Mouse (Mus musculus): Measurements from ENCODE around the gene Lhx8. TPM values are rescaled to one million over a fixed set of nuclear protein-coding genes. Genes with fewer than 3 reads are reported as not detected.

Lhx8 gene
- total and polyA plus RNA-seq, 2 experiments from 2014 or later, result 0.49 to 1.0 TPM

DNA sequence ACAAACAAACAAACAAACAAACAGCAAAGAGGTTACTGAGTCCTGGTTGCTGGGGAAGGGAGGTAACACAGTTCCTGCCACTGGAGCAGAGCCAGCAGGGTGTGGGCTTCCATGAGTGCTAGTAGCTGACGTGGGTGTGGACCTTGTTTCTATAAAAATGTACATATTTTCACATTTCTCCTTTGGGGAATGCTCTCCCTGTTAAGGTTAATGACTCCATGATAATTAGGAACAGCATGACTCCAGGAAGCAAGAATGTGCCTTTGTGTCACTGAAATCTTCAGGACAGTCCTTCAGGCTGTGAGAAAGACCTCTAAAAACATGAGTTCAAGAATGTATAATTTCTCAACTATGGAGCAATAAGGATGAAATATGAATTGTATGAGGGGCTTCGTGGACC lies 28.8 kb upstream of the Lhx8 start:
- Histone ChIP-seq H3K4me2 (ENCODE audit: low read depth, low read length, poor library complexity, severe bottlenecking) (no peak overlapping the region), H3K27me3 (ENCODE audit: insufficient read depth, low read length) (no peaks in the 10 kb centered on the region), H3K4me3 (ENCODE audit: low read depth, low read length) (no peak overlapping the region), H3K9me3 (ENCODE audit: low read length) (no peaks in the 10 kb centered on the region), H3K36me3 (ENCODE audit: insufficient read depth, low read length) (no peaks in the 10 kb centered on the region), H3K27ac (ENCODE audit: low read depth, low read length) (no peak overlapping the region), H3K9ac (replicated peaks; ENCODE audit: low read length, poor library complexity, severe bottlenecking) (no peak overlapping the region), H3K4me1 (ENCODE audit: insufficient read depth, low read length) (no peaks in the 10 kb centered on the region)
- WGBS, result 75% methylated on average over 2 of the region's 2 CpGs
- no peak for TF ChIP-seq CTCF (IDR thresholded peaks at IDR 0.05)
- DNase-seq (ENCODE audit: low spot score), result no peak
- ATAC-seq (ENCODE audit: low FRiP score), result no peak

GRCm38 (mm10) chr3:154340294-154340914 lies 9.9 kb upstream of the Lhx8 start:
- DNase-seq (ENCODE audit: low spot score), result no peak
- no peak for TF ChIP-seq CTCF (IDR thresholded peaks at IDR 0.05)
- Histone ChIP-seq H3K27ac (ENCODE audit: low read depth, low read length) (no peak overlapping the region), H3K27me3 (ENCODE audit: insufficient read depth, low read length) (peaks cover 12% of the 10 kb centered on the region), H3K4me1 (ENCODE audit: insufficient read depth, low read length) (no peaks in the 10 kb centered on the region), H3K4me2 (ENCODE audit: low read depth, low read length, poor library complexity, severe bottlenecking) (no peak overlapping the region), H3K9ac (replicated peaks; ENCODE audit: low read length, poor library complexity, severe bottlenecking) (no peak overlapping the region), H3K4me3 (ENCODE audit: low read depth, low read length) (no peak overlapping the region), H3K9me3 (ENCODE audit: low read length) (no peaks in the 10 kb centered on the region), H3K36me3 (ENCODE audit: insufficient read depth, low read length) (no peaks in the 10 kb centered on the region)
- 67% methylated on average over 13 of the region's 13 CpGs for WGBS
- ATAC-seq (ENCODE audit: low FRiP score), result no peak

- DNase-seq (ENCODE audit: low spot score), result no peak
- no peak for TF ChIP-seq CTCF (IDR thresholded peaks at IDR 0.05)
- H3K9me3 ChIP-seq (ENCODE audit: low read length), result no peaks in the 10 kb centered on the region
- H3K36me3 ChIP-seq (ENCODE audit: insufficient read depth, low read length), result no peaks in the 10 kb centered on the region
- no peak overlapping the region for H3K4me3 ChIP-seq (ENCODE audit: low read depth, low read length)
- peak overlapping the region; percentile 6; the same call in 1 of the 2 replicates for H3K4me2 ChIP-seq (ENCODE audit: low read depth, low read length, poor library complexity, severe bottlenecking)
- WGBS, result 52% methylated on average over 17 of the region's 17 CpGs
- H3K4me1 ChIP-seq (ENCODE audit: insufficient read depth, low read length), result no peaks in the 10 kb centered on the region
- no peak overlapping the region for H3K9ac ChIP-seq (replicated peaks; ENCODE audit: low read length, poor library complexity, severe bottlenecking)
- H3K27ac ChIP-seq (ENCODE audit: low read depth, low read length), result no peak overlapping the region
- no peak for ATAC-seq (ENCODE audit: low FRiP score)
- peaks cover 18% of the 10 kb centered on the region for H3K27me3 ChIP-seq (ENCODE audit: insufficient read depth, low read length)
These were observed 9.3 kb upstream of the Lhx8 start for GRCm38 (mm10) chr3:154339649-154340260.

DNA sequence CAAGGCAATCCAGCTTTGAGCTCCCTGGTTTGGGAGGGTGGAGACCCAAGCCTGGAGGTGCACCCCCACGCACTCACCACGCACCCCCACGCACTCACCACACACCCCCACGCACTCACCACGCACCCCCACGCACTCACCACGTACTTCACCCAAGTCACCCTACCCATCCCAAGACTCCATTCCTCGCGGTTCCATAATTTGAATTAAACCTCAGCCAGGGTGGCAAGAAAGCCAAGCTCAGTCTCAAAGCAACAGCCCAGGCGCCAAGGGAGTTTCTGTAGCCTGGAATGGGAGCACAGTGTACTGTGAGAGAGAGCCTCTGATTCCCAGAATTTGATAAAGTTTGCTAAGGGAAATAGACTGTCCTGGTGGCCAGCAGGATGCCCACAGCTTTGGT lies 4.3 kb upstream of the Lhx8 start:
- Histone ChIP-seq H3K27ac (ENCODE audit: low read depth, low read length) (no peak overlapping the region), H3K27me3 (ENCODE audit: insufficient read depth, low read length) (peaks cover 55% of the 10 kb centered on the region), H3K36me3 (ENCODE audit: insufficient read depth, low read length) (no peaks in the 10 kb centered on the region), H3K4me2 (ENCODE audit: low read depth, low read length, poor library complexity, severe bottlenecking) (no peak overlapping the region), H3K4me3 (ENCODE audit: low read depth, low read length) (no peak overlapping the region), H3K9me3 (ENCODE audit: low read length) (no peaks in the 10 kb centered on the region), H3K4me1 (ENCODE audit: insufficient read depth, low read length) (no peaks in the 10 kb centered on the region), H3K9ac (replicated peaks; ENCODE audit: low read length, poor library complexity, severe bottlenecking) (no peak overlapping the region)
- 2% methylated on average over 10 of the region's 10 CpGs for WGBS
- DNase-seq (ENCODE audit: low spot score) (no peak), ATAC-seq (ENCODE audit: low FRiP score) (no peak)
- no peak for TF ChIP-seq CTCF (IDR thresholded peaks at IDR 0.05)

DNA sequence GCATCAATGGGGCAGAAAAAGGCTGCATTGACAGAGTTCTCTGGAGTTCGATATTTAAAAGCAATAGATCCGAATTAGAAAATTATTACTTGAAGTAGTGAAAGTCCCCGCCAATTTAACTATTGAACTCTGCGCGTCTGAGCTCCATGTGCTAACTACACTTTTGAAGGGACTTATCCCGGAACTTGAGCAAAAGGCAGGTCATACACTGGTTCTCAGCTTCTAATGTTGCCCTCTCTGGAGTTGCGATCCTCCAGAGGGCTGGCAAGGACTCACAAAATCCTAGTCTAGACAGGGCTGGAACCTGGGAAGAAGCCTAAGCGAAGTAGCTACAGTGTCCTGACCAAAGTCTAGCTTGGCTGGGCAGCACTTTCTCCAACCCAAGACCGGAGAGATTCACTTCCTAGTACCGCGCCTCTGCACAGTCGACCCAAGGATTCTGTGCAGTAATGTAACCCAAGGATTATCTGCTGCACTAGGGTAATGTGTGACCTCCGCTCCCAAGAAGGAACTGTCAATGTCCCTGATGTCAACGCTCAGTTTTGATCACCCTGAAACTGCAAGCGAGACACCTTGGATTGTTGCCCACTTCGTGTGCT lies 3.0 kb upstream of the Lhx8 start:
- 0 out of 2 replicates have a peak, but pooled peaks cover 3% of the 10 kb centered on the region for H3K4me1 ChIP-seq (ENCODE audit: insufficient read depth, low read length)
- no peaks in the 10 kb centered on the region for H3K9me3 ChIP-seq (ENCODE audit: low read length)
- ATAC-seq (ENCODE audit: low FRiP score), result no peak
- WGBS, result 1% methylated on average over 16 of the region's 16 CpGs
- no peak for TF ChIP-seq CTCF (IDR thresholded peaks at IDR 0.05)
- no peak for DNase-seq (ENCODE audit: low spot score)
- no peak overlapping the region for H3K4me3 ChIP-seq (ENCODE audit: low read depth, low read length)
- no peaks in the 10 kb centered on the region for H3K36me3 ChIP-seq (ENCODE audit: insufficient read depth, low read length)
- H3K9ac ChIP-seq (replicated peaks; ENCODE audit: low read length, poor library complexity, severe bottlenecking), result no peak overlapping the region
- H3K27me3 ChIP-seq (ENCODE audit: insufficient read depth, low read length), result peaks cover 56% of the 10 kb centered on the region
- H3K4me2 ChIP-seq (ENCODE audit: low read depth, low read length, poor library complexity, severe bottlenecking), result no peak overlapping the region
- no peak overlapping the region for H3K27ac ChIP-seq (ENCODE audit: low read depth, low read length)

- no peak for TF ChIP-seq CTCF (IDR thresholded peaks at IDR 0.05)
- H3K9ac ChIP-seq (replicated peaks; ENCODE audit: low read length, poor library complexity, severe bottlenecking), result no peak overlapping the region
- H3K4me1 ChIP-seq (ENCODE audit: insufficient read depth, low read length), result 0 out of 2 replicates have a peak, but pooled peaks cover 7% of the 10 kb centered on the region
These were observed 2.5 kb upstream of the Lhx8 start for GRCm38 (mm10) chr3:154332941-154333340.

More at GRCm38 (mm10) chr3:154332941-154333340, 2.5 kb upstream of the Lhx8 start:
- H3K4me2 ChIP-seq (ENCODE audit: low read depth, low read length, poor library complexity, severe bottlenecking), result no peak overlapping the region
- 2% methylated on average over 15 of the region's 15 CpGs for WGBS
- no peaks in the 10 kb centered on the region for H3K36me3 ChIP-seq (ENCODE audit: insufficient read depth, low read length)
- no peak overlapping the region for H3K4me3 ChIP-seq (ENCODE audit: low read depth, low read length)
- ATAC-seq (ENCODE audit: low FRiP score), result no peak
- DNase-seq (ENCODE audit: low spot score), result no peak
- no peak overlapping the region for H3K27ac ChIP-seq (ENCODE audit: low read depth, low read length)
- peaks cover 62% of the 10 kb centered on the region for H3K27me3 ChIP-seq (ENCODE audit: insufficient read depth, low read length)
- H3K9me3 ChIP-seq (ENCODE audit: low read length), result no peaks in the 10 kb centered on the region

Measured in midbrain, postnatal 0 days (tissue).